Mouse (Mus musculus): ENCODE measurements around the gene Cdkl5. TPM values are rescaled to one million over a fixed set of nuclear protein-coding genes. Genes with fewer than 3 reads are reported as not detected.
A peak's percentile ranks its signal among the peaks of the same experiment; 100 is the strongest.

Gene Cdkl5
- polyA plus RNA-seq, 1 experiment: 0.25 TPM

- WGBS: 25% methylated on average over 30 of the region's 30 CpGs
- DNase-seq (ENCODE audit: low read depth, low spot score): peak; percentile 45
Observed at GRCm38 (mm10) chrX:160765389-160766232, 228.9 kb downstream of the Cdkl5 start.

GRCm38 (mm10) chrX:160750808-160751207 lies 243.7 kb downstream of the Cdkl5 start:
- DNase-seq (ENCODE audit: low read depth, low spot score): no peak
- WGBS: 88% methylated on average over 8 of the region's 8 CpGs

- no peak for DNase-seq (ENCODE audit: low read depth, low spot score)
- 39% methylated on average over 1 of the region's 1 CpGs for WGBS
Observed at GRCm38 (mm10) chrX:160748653-160749052, 245.9 kb downstream of the Cdkl5 start.

GRCm38 (mm10) chrX:160745399-160745798 lies 249.1 kb downstream of the Cdkl5 start:
- DNase-seq (ENCODE audit: low read depth, low spot score): no peak
- 61% methylated on average over 1 of the region's 1 CpGs for WGBS

- whole genome bisulfite sequencing: 57% methylated on average over 5 of the region's 5 CpGs
- no peak for DNase-seq (ENCODE audit: low read depth, low spot score)
Observed at GRCm38 (mm10) chrX:160735650-160736049, 258.9 kb downstream of the Cdkl5 start, which contains the start of gene Ppef1. Gene Ppef1 (minus strand): TSS chrX:160735765.

Other genes with a start within 250 kb of the Cdkl5 start
- not detected in 2 replicates for gene Rs1, start 226.7 kb downstream of the Cdkl5 start, polyA plus RNA-seq (2012; rRNA removed)
- 0.07 TPM in 1 of 2 replicates, not detected in the other for gene Gja6, start 87.7 kb downstream of the Cdkl5 start, polyA plus RNA-seq (2012; rRNA removed)
- 0.07 and 0.14 TPM in 2 replicates for gene Scml2, start 122.5 kb upstream of the Cdkl5 start, polyA plus RNA-seq (2012; rRNA removed)

Data from large intestine, adult 2 months (tissue).